Mouse (Mus musculus) lung, postnatal 0 days (tissue): ENCODE measurements around the gene Atp2a2. TPM values are rescaled to one million over a fixed set of nuclear protein-coding genes. Genes with fewer than 3 reads are reported as not detected.

Source experiments
- ATAC-seq: fragments of 200-750 bp; cut with Nextera tagmentation; 2 replicates; pipeline ENCODE4 v1.8.0; 2017; ENCODE audit warnings: moderate library complexity
- DNase-seq: peaks from one replicate; pipeline ENCODE4 v3.0.0-alpha.2; 2016; ENCODE audit warnings: low spot score
- H3K27ac ChIP-seq: fragments of 300-500 bp; sonication (generic); 2 replicates; pipeline ENCODE4 v1.5.1; 2014; ENCODE audit warnings: antibody characterized with exemption, mild to moderate bottlenecking, low read length, mixed read lengths
- H3K27me3 ChIP-seq: fragments of 300-500 bp; sonication (generic); replicated peaks from 2 replicates; pipeline ENCODE4 v1.6.1; 2014; ENCODE audit warnings: low read length, mixed read lengths; ENCODE audit not compliant: insufficient read depth
- H3K36me3 ChIP-seq: fragments of 300-500 bp; sonication (generic); 2 replicates; pipeline ENCODE4 v1.6.1; 2014; ENCODE audit warnings: low read length, mixed read lengths; ENCODE audit not compliant: insufficient read depth
- H3K4me1 ChIP-seq: fragments of 300-500 bp; sonication (generic); 2 replicates; pipeline ENCODE4 v1.6.1; 2014; ENCODE audit warnings: antibody characterized with exemption, low read depth, low read length, mixed read lengths; ENCODE audit not compliant: insufficient read depth
- H3K4me2 ChIP-seq: fragments of 300-500 bp; sonication (generic); replicated peaks from 2 replicates; pipeline ENCODE4 v1.6.1; 2014; ENCODE audit warnings: low read depth, mild to moderate bottlenecking, low read length, moderate library complexity, mixed read lengths
- H3K4me3 ChIP-seq: fragments of 300-500 bp; sonication (generic); 2 replicates; pipeline ENCODE4 v1.5.1; 2014; ENCODE audit warnings: low read depth, low read length
- H3K9ac ChIP-seq: fragments of 300-500 bp; sonication (generic); replicated peaks from 2 replicates; pipeline ENCODE4 v1.6.1; 2014; ENCODE audit warnings: low read depth, mild to moderate bottlenecking
- H3K9me3 ChIP-seq: fragments of 300-500 bp; sonication (generic); 2 replicates; pipeline ENCODE4 v1.6.1; 2016; ENCODE audit warnings: low read length, mixed read lengths
- CTCF ChIP-seq: IDR thresholded peaks from 2 replicates; pipeline ENCODE4 v1.5.1; 2016; ENCODE audit warnings: antibody characterized with exemption, mild to moderate bottlenecking
- EP300 ChIP-seq: IDR thresholded peaks from 2 replicates; pipeline ENCODE4 v1.6.1; 2016; ENCODE audit warnings: antibody characterized with exemption, mild to moderate bottlenecking, control low read depth
- WGBS: fragments of 180-500 bp; shearing (Covaris S2); extraction: QIAGEN DNeasy Blood & Tissue Kit; methylation state at CpG from one replicate; pipeline ENCODE4 v1.1.7; 2014; 5-methylcytosine and 5-hydroxymethylcytosine counted together
- polyA plus RNA-seq: library from polyadenylated mRNA; unstranded; fragments of >200 nt; fragmentation: Nextera tagmentation; extraction: Ambion mirVana; gene quantifications from 2 replicates; pipeline ENCODE4 v1.2.1, GENCODE M21; 2015

Gene Atp2a2
- polyA plus RNA-seq, 1 experiment from 2014 or later, result 27.4 TPM

GRCm38 (mm10) chr5:122479131-122479530, 22.9 kb downstream of the Atp2a2 start:
- no peak for DNase-seq
- Histone ChIP-seq H3K4me2 (no peak overlapping the region), H3K36me3 (peaks cover 17% of the 10 kb centered on the region), H3K4me1 (no peaks in the 10 kb centered on the region), H3K9me3 (no peaks in the 10 kb centered on the region), H3K4me3 (no peak overlapping the region), H3K27me3 (no peaks in the 10 kb centered on the region), H3K27ac (no peak overlapping the region), H3K9ac (no peak overlapping the region)
- 43% methylated on average over 2 of the region's 2 CpGs for WGBS
- TF ChIP-seq EP300 (no peak), CTCF (no peak)
- no peak for ATAC-seq

- H3K4me2 ChIP-seq, result no peak overlapping the region
- no peaks in the 10 kb centered on the region for H3K9me3 ChIP-seq
- no peaks in the 10 kb centered on the region for H3K27me3 ChIP-seq
- H3K27ac ChIP-seq, result no peak overlapping the region
- no peak overlapping the region for H3K9ac ChIP-seq
- WGBS, result 86% methylated on average over 3 of the region's 3 CpGs
- TF ChIP-seq CTCF (no peak), EP300 (no peak)
- no peak for ATAC-seq
- no peak for DNase-seq
- H3K36me3 ChIP-seq, result peaks cover 13% of the 10 kb centered on the region
- no peaks in the 10 kb centered on the region for H3K4me1 ChIP-seq
- no peak overlapping the region for H3K4me3 ChIP-seq
Measured at GRCm38 (mm10) chr5:122477492-122477891, 24.5 kb downstream of the Atp2a2 start.

- H3K9ac ChIP-seq, result no peak overlapping the region
- TF ChIP-seq EP300 (no peak), CTCF (no peak)
- no peak for ATAC-seq
- 57% methylated on average over 3 of the region's 3 CpGs for WGBS
- peaks cover 19% of the 10 kb centered on the region for H3K36me3 ChIP-seq
- H3K27me3 ChIP-seq, result no peaks in the 10 kb centered on the region
- no peaks in the 10 kb centered on the region for H3K9me3 ChIP-seq
- DNase-seq, result no peak
- no peaks in the 10 kb centered on the region for H3K4me1 ChIP-seq
- no peak overlapping the region for H3K27ac ChIP-seq
- no peak overlapping the region for H3K4me3 ChIP-seq
- H3K4me2 ChIP-seq, result no peak overlapping the region
Measured at GRCm38 (mm10) chr5:122476078-122476477, 25.9 kb downstream of the Atp2a2 start.

GRCm38 (mm10) chr5:122474643-122475363, 27.2 kb downstream of the Atp2a2 start:
- peaks cover 22% of the 10 kb centered on the region for H3K36me3 ChIP-seq
- no peak overlapping the region for H3K27ac ChIP-seq
- no peak overlapping the region for H3K4me3 ChIP-seq
- no peak overlapping the region for H3K9ac ChIP-seq
- DNase-seq (no peak), ATAC-seq (no peak)
- H3K4me1 ChIP-seq, result no peaks in the 10 kb centered on the region
- TF ChIP-seq CTCF (0 out of 2 replicates have a peak, but pooled peaks have one; percentile 12), EP300 (no peak)
- 81% methylated on average over 4 of the region's 4 CpGs for WGBS
- H3K4me2 ChIP-seq, result no peak overlapping the region
- no peaks in the 10 kb centered on the region for H3K27me3 ChIP-seq
- no peaks in the 10 kb centered on the region for H3K9me3 ChIP-seq

DNA sequence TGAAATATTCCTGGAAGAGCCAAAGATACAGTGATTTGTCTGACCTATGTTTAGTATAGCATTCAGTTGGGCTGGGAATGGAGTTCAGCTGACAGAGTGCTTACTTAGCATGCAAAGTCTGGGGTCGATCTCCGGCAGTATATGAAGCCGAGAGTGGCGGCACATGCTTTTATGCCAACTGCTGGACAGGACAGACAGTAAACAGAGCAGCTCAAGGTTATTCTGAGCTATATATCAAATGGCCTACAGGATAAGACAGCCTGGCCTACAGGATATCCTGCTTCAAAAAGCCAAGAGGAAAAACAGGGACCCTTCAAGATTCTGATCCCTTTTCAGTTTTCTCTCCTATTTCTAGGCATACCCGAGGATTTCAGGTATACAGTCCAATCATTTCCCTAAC, 30.4 kb downstream of the Atp2a2 start:
- no peak overlapping the region for H3K4me2 ChIP-seq

DNA sequence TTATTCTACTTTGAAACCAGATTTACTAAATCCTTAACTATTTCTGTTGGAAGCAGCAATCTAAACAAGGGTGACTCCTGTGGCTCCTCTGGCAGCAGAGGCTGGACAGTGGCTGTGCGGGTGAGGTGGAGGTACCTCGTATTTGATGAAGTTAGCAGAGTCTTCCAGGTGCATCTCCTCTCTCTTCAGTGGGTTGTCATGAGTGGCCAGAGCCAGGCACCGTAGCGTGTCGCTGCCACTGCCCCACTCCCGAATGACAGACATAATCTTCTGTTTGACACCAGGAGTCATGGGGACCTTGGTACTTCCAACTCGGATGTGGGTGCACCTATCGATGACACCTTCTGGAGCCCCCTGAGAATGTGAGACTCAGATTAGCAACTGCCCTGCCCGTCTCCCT, 40.6 kb downstream of the Atp2a2 start:
- ATAC-seq, result no peak
- TF ChIP-seq CTCF, result no peak
- TF ChIP-seq EP300, result no peak
- Histone ChIP-seq H3K4me3 (no peak overlapping the region), H3K4me2 (no peak overlapping the region), H3K4me1 (no peaks in the 10 kb centered on the region), H3K36me3 (peaks cover 71% of the 10 kb centered on the region), H3K9me3 (no peaks in the 10 kb centered on the region), H3K27me3 (no peaks in the 10 kb centered on the region), H3K27ac (no peak overlapping the region), H3K9ac (no peak overlapping the region)
- no peak for DNase-seq
- WGBS, result 92% methylated on average over 9 of the region's 9 CpGs

More for the DNA sequence above, 30.4 kb downstream of the Atp2a2 start:
- ATAC-seq (no peak), DNase-seq (no peak)
- Histone ChIP-seq H3K27me3 (no peaks in the 10 kb centered on the region), H3K36me3 (peaks cover 35% of the 10 kb centered on the region), H3K27ac (no peak overlapping the region), H3K4me1 (no peaks in the 10 kb centered on the region), H3K9me3 (no peaks in the 10 kb centered on the region), H3K4me3 (no peak overlapping the region), H3K9ac (no peak overlapping the region)
- WGBS, result 59% methylated on average over 5 of the region's 5 CpGs
- TF ChIP-seq CTCF (no peak), EP300 (no peak)

- WGBS, result 75% methylated on average over 11 of the region's 11 CpGs
- Histone ChIP-seq H3K4me2 (no peak overlapping the region), H3K27ac (no peak overlapping the region), H3K4me1 (no peaks in the 10 kb centered on the region), H3K9me3 (no peaks in the 10 kb centered on the region), H3K27me3 (no peaks in the 10 kb centered on the region), H3K9ac (no peak overlapping the region), H3K4me3 (no peak overlapping the region), H3K36me3 (peaks cover 79% of the 10 kb centered on the region)
- TF ChIP-seq CTCF (no peak), EP300 (no peak)
- no peak for ATAC-seq
- DNase-seq, result no peak
Measured at GRCm38 (mm10) chr5:122460656-122461055, 41.4 kb downstream of the Atp2a2 start.
